24 mouse cellular contexts compared by ENCODE assay signal in genomic region chr8:83083452-83083851, GRCm38 (mm10).
DNase-seq lines count a peak whose midpoint lies in the region.
"Had no signal": no experiment of that assay in that cellular context is flagged by ENCODE, and none has a peak within 500 bp of the region (broad histone marks: within the 10 kb centered on the region; RNA-seq: fewer than 3 reads in every experiment).

No protein-coding gene starts in this region.

- H3K27ac ChIP-seq in heart, embryonic 10.5 days = no peak overlapping the region
- H3K27ac ChIP-seq: embryonic facial prominence, embryonic 13.5 days; embryonic facial prominence, embryonic 15.5 days; forebrain, embryonic 10.5 days; forebrain, embryonic 12.5 days had no signal

- H3K27me3 ChIP-seq in heart, embryonic 10.5 days (ENCODE audit: insufficient read depth, poor library complexity, severe bottlenecking) = peaks cover under 1% of the 10 kb centered on the region
- H3K27me3 ChIP-seq: CH12.LX; embryonic facial prominence, embryonic 13.5 days; embryonic facial prominence, embryonic 15.5 days; forebrain, embryonic 12.5 days; Patski had no signal

- 0 out of 2 replicates have a peak, but pooled peaks cover 6% of the 10 kb centered on the region for H3K4me1 ChIP-seq in heart, embryonic 10.5 days
- H3K4me1 ChIP-seq: forebrain, embryonic 12.5 days had no signal

- H3K9me3 ChIP-seq in heart, embryonic 10.5 days = no peaks in the 10 kb centered on the region
- H3K9me3 ChIP-seq: embryonic facial prominence, embryonic 13.5 days; embryonic facial prominence, embryonic 15.5 days; forebrain, embryonic 10.5 days; forebrain, embryonic 12.5 days; G1E had no signal

- WGBS in heart, embryonic 10.5 days = 76% methylated on average over 6 of the region's 6 CpGs

- H3K4me3 ChIP-seq in heart, embryonic 10.5 days = no peak overlapping the region
- H3K4me3 ChIP-seq: embryonic facial prominence, embryonic 13.5 days; embryonic facial prominence, embryonic 15.5 days; erythroblast, embryonic 14.5 days; forebrain, embryonic 10.5 days; forebrain, embryonic 12.5 days had no signal

- H3K36me3 ChIP-seq in heart, embryonic 10.5 days = no peaks in the 10 kb centered on the region
- H3K36me3 ChIP-seq: embryonic facial prominence, embryonic 13.5 days; embryonic facial prominence, embryonic 15.5 days; forebrain, embryonic 10.5 days; forebrain, embryonic 12.5 days; G1E had no signal

- DNase-seq in adrenal gland, adult (ENCODE audit: inconsistent age in 2 of 2, low spot score in 1 of 2) = peak; percentile 33 to 63
- no peak for DNase-seq in adrenal gland, adult 18-20 months (ENCODE audit: low spot score in 2 of 2)
- DNase-seq in adrenal gland, postnatal 14 days = peak; percentile 35
- DNase-seq in adrenal gland, postnatal 25 days = no peak
- peak; percentile 76 for DNase-seq in heart, adult 11 months
- no peak for DNase-seq in heart, embryonic 10.5 days (ENCODE audit: low spot score)
- peak; percentile 28 for DNase-seq in R1 (ENCODE audit: low read depth, low spot score)
- DNase-seq: adrenal gland, postnatal 10 days; B cell, adult 2 months; cerebellum, adult 11 months; cerebellum, adult 18-20 months; cerebellum, adult 8-10 months; cerebellum, adult 9-11 months; cerebellum, postnatal 14 days; cerebellum, postnatal 36 days; embryo, embryonic 11 days had no signal

Comparison
In these comparisons a context has a peak if more than half of its experiments do, and no peak if none do; other contexts are left out.
1. DNase-seq: peak in adrenal gland, adult (2 of 2), adrenal gland, postnatal 14 days (single experiment), heart, adult 11 months (single experiment) and R1 (single experiment); none in adrenal gland, adult 18-20 months (0 of 2), adrenal gland, postnatal 25 days (single experiment) and heart, embryonic 10.5 days (single experiment).